Mouse (Mus musculus): ENCODE data around the gene Scube3. TPM values are rescaled to one million over a fixed set of nuclear protein-coding genes. Genes with fewer than 3 reads are reported as not detected.
A peak's percentile ranks its signal among the peaks of the same experiment; 100 is the strongest.

Scube3 gene
- polyA plus RNA-seq, 1 experiment from 2014 or later, result 8.1 TPM

GRCm38 (mm10) chr17:28123627-28124026 is 18.3 kb upstream of the Scube3 start:
- H3K4me1 ChIP-seq (ENCODE audit: control insufficient read depth, insufficient read depth, low read length), result peaks cover 13% of the 10 kb centered on the region
- ATAC-seq (ENCODE audit: low read depth), result peak; percentile 26; the same call in 1 of the 2 replicates
- H3K4me3 ChIP-seq (ENCODE audit: low read depth, low read length), result no peak overlapping the region
- H3K36me3 ChIP-seq (ENCODE audit: control insufficient read depth, insufficient read depth, low read length), result no peaks in the 10 kb centered on the region
- 36% methylated on average over 7 of the region's 7 CpGs for WGBS
- DNase-seq (ENCODE audit: low spot score), result no peak
- no peak overlapping the region; the same call in 1 of the 2 replicates for H3K4me2 ChIP-seq (ENCODE audit: low read depth, low read length)
- H3K9me3 ChIP-seq (ENCODE audit: control insufficient read depth, low read length), result no peaks in the 10 kb centered on the region
- peak overlapping the region; percentile 22; the same call in 1 of the 2 replicates for H3K27ac ChIP-seq (replicated peaks; ENCODE audit: low read depth, low read length)
- 0 out of 2 replicates have a peak overlapping the region, but pooled peaks have one; percentile 3 for H3K9ac ChIP-seq (ENCODE audit: low read depth, low read length)
- H3K27me3 ChIP-seq (replicated peaks; ENCODE audit: control insufficient read depth, insufficient read depth, low read length), result no peaks in the 10 kb centered on the region

DNA sequence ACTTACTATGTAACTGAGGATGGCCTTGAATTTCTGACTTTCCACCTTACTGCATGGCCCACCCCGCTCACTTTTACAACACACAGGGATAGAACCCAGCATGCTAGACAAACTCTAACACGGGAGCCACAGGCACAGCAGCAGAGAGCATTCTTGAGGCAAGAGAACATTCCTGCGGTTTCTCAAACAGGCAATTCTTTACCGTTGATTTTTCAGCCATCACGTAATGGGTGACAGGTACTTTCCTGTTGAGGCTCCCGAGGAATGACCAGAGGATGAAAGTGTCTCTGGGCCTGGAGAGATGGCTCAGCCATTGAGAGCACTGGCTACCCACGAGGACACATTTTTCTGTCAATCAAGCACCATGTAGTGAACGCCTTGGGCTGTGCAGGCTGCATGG is 17.6 kb upstream of the Scube3 start:
- Histone ChIP-seq H3K4me1 (ENCODE audit: control insufficient read depth, insufficient read depth, low read length) (peaks cover 13% of the 10 kb centered on the region), H3K36me3 (ENCODE audit: control insufficient read depth, insufficient read depth, low read length) (no peaks in the 10 kb centered on the region), H3K9ac (ENCODE audit: low read depth, low read length) (no peak overlapping the region), H3K4me2 (ENCODE audit: low read depth, low read length) (no peak overlapping the region), H3K27me3 (replicated peaks; ENCODE audit: control insufficient read depth, insufficient read depth, low read length) (no peaks in the 10 kb centered on the region), H3K9me3 (ENCODE audit: control insufficient read depth, low read length) (no peaks in the 10 kb centered on the region), H3K4me3 (ENCODE audit: low read depth, low read length) (no peak overlapping the region), H3K27ac (replicated peaks; ENCODE audit: low read depth, low read length) (no peak overlapping the region)
- 43% methylated on average over 8 of the region's 8 CpGs for WGBS
- ATAC-seq (ENCODE audit: low read depth) (0 out of 2 replicates have a peak, but pooled peaks have one; percentile 30), DNase-seq (ENCODE audit: low spot score) (no peak)

GRCm38 (mm10) chr17:28129796-28130195 is 12.1 kb upstream of the Scube3 start:
- H3K4me1 ChIP-seq (ENCODE audit: control insufficient read depth, insufficient read depth, low read length), result no peaks in the 10 kb centered on the region
- DNase-seq (ENCODE audit: low spot score), result no peak
- no peaks in the 10 kb centered on the region for H3K36me3 ChIP-seq (ENCODE audit: control insufficient read depth, insufficient read depth, low read length)
- no peaks in the 10 kb centered on the region for H3K27me3 ChIP-seq (replicated peaks; ENCODE audit: control insufficient read depth, insufficient read depth, low read length)
- no peak for ATAC-seq (ENCODE audit: low read depth)
- no peak overlapping the region for H3K27ac ChIP-seq (replicated peaks; ENCODE audit: low read depth, low read length)
- WGBS, result 85% methylated on average over 5 of the region's 5 CpGs
- H3K4me2 ChIP-seq (ENCODE audit: low read depth, low read length), result no peak overlapping the region
- no peaks in the 10 kb centered on the region for H3K9me3 ChIP-seq (ENCODE audit: control insufficient read depth, low read length)
- H3K9ac ChIP-seq (ENCODE audit: low read depth, low read length), result no peak overlapping the region
- H3K4me3 ChIP-seq (ENCODE audit: low read depth, low read length), result no peak overlapping the region

DNA sequence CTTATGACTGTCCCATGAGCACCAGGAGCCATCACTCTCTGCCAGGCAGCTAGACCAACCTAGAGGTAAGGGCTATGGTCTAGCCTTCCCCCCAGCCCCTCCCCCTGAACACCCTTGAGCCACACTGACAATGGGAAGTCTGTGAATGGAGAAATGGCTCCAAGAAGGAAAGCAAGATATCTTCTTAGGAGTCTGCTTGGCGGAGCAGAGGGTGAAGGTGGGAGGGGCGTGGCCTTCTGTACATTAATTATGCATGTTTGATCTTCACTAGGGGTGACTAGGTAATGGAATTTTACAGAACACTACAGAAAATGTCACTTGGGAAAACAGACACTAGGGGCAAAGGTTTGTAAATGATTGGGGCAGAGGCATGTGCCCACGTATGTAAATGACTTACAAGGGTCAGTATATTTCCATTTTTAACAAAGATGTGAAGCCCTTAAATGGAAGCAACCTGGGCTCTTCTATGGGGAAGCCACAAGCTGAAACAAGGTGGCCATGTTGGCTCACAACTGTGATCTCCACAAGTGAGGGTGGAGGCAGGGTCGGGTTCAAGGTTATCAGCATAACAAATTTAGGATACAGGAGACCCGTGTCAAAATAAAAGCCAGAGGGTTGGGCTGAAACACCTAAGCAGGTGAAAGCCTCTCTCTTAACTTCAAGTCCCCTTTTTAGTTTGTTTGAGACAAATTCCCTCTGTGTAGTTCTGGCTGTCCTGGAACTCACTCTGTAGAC is 11.4 kb upstream of the Scube3 start:
- 67% methylated on average over 5 of the region's 5 CpGs for WGBS
- no peak overlapping the region for H3K4me2 ChIP-seq (ENCODE audit: low read depth, low read length)
- no peaks in the 10 kb centered on the region for H3K36me3 ChIP-seq (ENCODE audit: control insufficient read depth, insufficient read depth, low read length)
- DNase-seq (ENCODE audit: low spot score), result no peak
- no peak for ATAC-seq (ENCODE audit: low read depth)
- H3K27ac ChIP-seq (replicated peaks; ENCODE audit: low read depth, low read length), result no peak overlapping the region
- H3K9me3 ChIP-seq (ENCODE audit: control insufficient read depth, low read length), result no peaks in the 10 kb centered on the region
- H3K4me3 ChIP-seq (ENCODE audit: low read depth, low read length), result no peak overlapping the region
- H3K4me1 ChIP-seq (ENCODE audit: control insufficient read depth, insufficient read depth, low read length), result no peaks in the 10 kb centered on the region
- no peak overlapping the region for H3K9ac ChIP-seq (ENCODE audit: low read depth, low read length)
- no peaks in the 10 kb centered on the region for H3K27me3 ChIP-seq (replicated peaks; ENCODE audit: control insufficient read depth, insufficient read depth, low read length)

DNA sequence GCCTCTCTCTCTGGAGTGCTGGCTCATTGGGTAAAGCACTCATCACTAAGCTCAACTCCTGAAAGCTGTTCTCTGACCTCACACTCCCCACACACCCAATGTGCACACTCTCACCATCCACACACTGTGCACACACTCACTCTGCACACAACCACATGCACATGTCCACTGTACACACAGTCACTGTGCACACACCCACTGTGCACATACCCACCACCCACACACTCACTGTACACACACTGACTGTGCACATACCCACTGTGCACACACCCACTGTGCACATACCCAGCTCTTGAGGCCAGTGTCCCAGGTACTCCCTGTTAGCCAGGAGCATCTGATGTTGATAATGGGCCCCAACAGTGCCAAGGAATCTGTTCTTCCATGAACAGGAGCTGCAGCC is 10.8 kb upstream of the Scube3 start:
- Histone ChIP-seq H3K4me3 (ENCODE audit: low read depth, low read length) (no peak overlapping the region), H3K4me2 (ENCODE audit: low read depth, low read length) (no peak overlapping the region), H3K27ac (replicated peaks; ENCODE audit: low read depth, low read length) (no peak overlapping the region), H3K9ac (ENCODE audit: low read depth, low read length) (no peak overlapping the region), H3K9me3 (ENCODE audit: control insufficient read depth, low read length) (no peaks in the 10 kb centered on the region), H3K36me3 (ENCODE audit: control insufficient read depth, insufficient read depth, low read length) (no peaks in the 10 kb centered on the region), H3K27me3 (replicated peaks; ENCODE audit: control insufficient read depth, insufficient read depth, low read length) (no peaks in the 10 kb centered on the region), H3K4me1 (ENCODE audit: control insufficient read depth, insufficient read depth, low read length) (no peaks in the 10 kb centered on the region)
- DNase-seq (ENCODE audit: low spot score) (no peak), ATAC-seq (ENCODE audit: low read depth) (no peak)

GRCm38 (mm10) chr17:28133193-28133592 is 8.7 kb upstream of the Scube3 start:
- WGBS, result 5% methylated on average over 14 of the region's 14 CpGs
- Histone ChIP-seq H3K36me3 (ENCODE audit: control insufficient read depth, insufficient read depth, low read length) (no peaks in the 10 kb centered on the region), H3K27ac (replicated peaks; ENCODE audit: low read depth, low read length) (no peak overlapping the region), H3K4me3 (ENCODE audit: low read depth, low read length) (no peak overlapping the region), H3K4me1 (ENCODE audit: control insufficient read depth, insufficient read depth, low read length) (no peaks in the 10 kb centered on the region), H3K9ac (ENCODE audit: low read depth, low read length) (no peak overlapping the region), H3K27me3 (replicated peaks; ENCODE audit: control insufficient read depth, insufficient read depth, low read length) (no peaks in the 10 kb centered on the region), H3K9me3 (ENCODE audit: control insufficient read depth, low read length) (no peaks in the 10 kb centered on the region), H3K4me2 (ENCODE audit: low read depth, low read length) (no peak overlapping the region)
- DNase-seq (ENCODE audit: low spot score), result no peak
- no peak for ATAC-seq (ENCODE audit: low read depth)

GRCm38 (mm10) chr17:28135496-28135895 is 6.4 kb upstream of the Scube3 start:
- no peak overlapping the region for H3K27ac ChIP-seq (replicated peaks; ENCODE audit: low read depth, low read length)
- H3K9ac ChIP-seq (ENCODE audit: low read depth, low read length), result no peak overlapping the region
- DNase-seq (ENCODE audit: low spot score) (no peak), ATAC-seq (ENCODE audit: low read depth) (no peak)
- H3K9me3 ChIP-seq (ENCODE audit: control insufficient read depth, low read length), result no peaks in the 10 kb centered on the region
- H3K4me3 ChIP-seq (ENCODE audit: low read depth, low read length), result no peak overlapping the region
- no peaks in the 10 kb centered on the region for H3K27me3 ChIP-seq (replicated peaks; ENCODE audit: control insufficient read depth, insufficient read depth, low read length)
- 78% methylated on average over 3 of the region's 3 CpGs for WGBS
- no peak overlapping the region for H3K4me2 ChIP-seq (ENCODE audit: low read depth, low read length)
- no peaks in the 10 kb centered on the region for H3K36me3 ChIP-seq (ENCODE audit: control insufficient read depth, insufficient read depth, low read length)
- H3K4me1 ChIP-seq (ENCODE audit: control insufficient read depth, insufficient read depth, low read length), result no peaks in the 10 kb centered on the region

- H3K4me1 ChIP-seq (ENCODE audit: control insufficient read depth, insufficient read depth, low read length), result no peaks in the 10 kb centered on the region
- H3K27ac ChIP-seq (replicated peaks; ENCODE audit: low read depth, low read length), result no peak overlapping the region
- no peak for ATAC-seq (ENCODE audit: low read depth)
- H3K9ac ChIP-seq (ENCODE audit: low read depth, low read length), result no peak overlapping the region
- H3K27me3 ChIP-seq (replicated peaks; ENCODE audit: control insufficient read depth, insufficient read depth, low read length), result no peaks in the 10 kb centered on the region
- no peak for DNase-seq (ENCODE audit: low spot score)
- H3K36me3 ChIP-seq (ENCODE audit: control insufficient read depth, insufficient read depth, low read length), result no peaks in the 10 kb centered on the region
- whole genome bisulfite sequencing, result 32% methylated on average over 5 of the region's 5 CpGs
- no peak overlapping the region for H3K4me3 ChIP-seq (ENCODE audit: low read depth, low read length)
- H3K4me2 ChIP-seq (ENCODE audit: low read depth, low read length), result no peak overlapping the region
- no peaks in the 10 kb centered on the region for H3K9me3 ChIP-seq (ENCODE audit: control insufficient read depth, low read length)
Observed at GRCm38 (mm10) chr17:28136266-28136665, 5.7 kb upstream of the Scube3 start.

DNA sequence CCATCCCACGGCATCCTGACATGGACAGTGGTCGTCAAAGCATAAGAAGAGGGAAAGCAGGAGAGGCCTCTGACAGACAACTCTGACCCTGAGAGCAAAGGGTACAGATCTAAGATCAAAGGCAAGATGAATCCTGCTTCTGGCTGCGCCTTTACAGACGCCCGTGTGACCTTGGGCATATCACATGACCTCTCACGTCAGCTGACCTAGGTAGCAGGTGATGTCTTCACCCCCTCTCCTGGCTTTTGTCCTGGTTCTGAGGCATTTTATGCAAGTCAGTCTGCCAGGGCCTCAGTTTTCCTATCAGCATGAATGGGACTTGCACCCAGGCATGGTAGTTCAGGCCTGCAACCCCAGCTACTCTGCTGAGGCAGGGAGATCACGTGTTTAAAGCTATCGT is 3.9 kb upstream of the Scube3 start:
- ATAC-seq (ENCODE audit: low read depth) (no peak), DNase-seq (ENCODE audit: low spot score) (no peak)
- H3K27me3 ChIP-seq (replicated peaks; ENCODE audit: control insufficient read depth, insufficient read depth, low read length), result no peaks in the 10 kb centered on the region
- no peaks in the 10 kb centered on the region for H3K36me3 ChIP-seq (ENCODE audit: control insufficient read depth, insufficient read depth, low read length)
- H3K9me3 ChIP-seq (ENCODE audit: control insufficient read depth, low read length), result no peaks in the 10 kb centered on the region
- no peak overlapping the region for H3K4me3 ChIP-seq (ENCODE audit: low read depth, low read length)
- H3K27ac ChIP-seq (replicated peaks; ENCODE audit: low read depth, low read length), result no peak overlapping the region
- 0 out of 2 replicates have a peak, but pooled peaks cover under 1% of the 10 kb centered on the region for H3K4me1 ChIP-seq (ENCODE audit: control insufficient read depth, insufficient read depth, low read length)
- WGBS, result 88% methylated on average over 8 of the region's 8 CpGs
- no peak overlapping the region for H3K4me2 ChIP-seq (ENCODE audit: low read depth, low read length)
- H3K9ac ChIP-seq (ENCODE audit: low read depth, low read length), result no peak overlapping the region
